Mouse (Mus musculus) hindbrain, postnatal 0 days (tissue): ENCODE measurements around the gene Rbck1. TPM values are rescaled to one million over a fixed set of nuclear protein-coding genes. Genes with fewer than 3 reads are reported as not detected.

Experiments used
- ATAC-seq: fragments of 200-750 bp; cut with Nextera tagmentation; 2 replicates; pipeline ENCODE4 v1.8.0; 2017; ENCODE audit warnings: mild to moderate bottlenecking, moderate TSS enrichment, moderate library complexity
- DNase-seq: peaks from one replicate; pipeline ENCODE4 v3.0.0-alpha.2; 2015; ENCODE audit warnings: low spot score
- H3K27ac ChIP-seq: fragments of 300-500 bp; sonication (generic); 2 replicates; pipeline ENCODE4 v1.5.1; 2014; ENCODE audit warnings: mild to moderate bottlenecking
- H3K27me3 ChIP-seq: fragments of 300-500 bp; sonication (generic); 2 replicates; pipeline ENCODE4 v1.6.1; 2014; ENCODE audit warnings: low read length, mixed read lengths; ENCODE audit not compliant: insufficient read depth
- H3K36me3 ChIP-seq: fragments of 300-500 bp; sonication (generic); 2 replicates; pipeline ENCODE4 v1.6.1; 2014; ENCODE audit warnings: low read length, mixed read lengths; ENCODE audit not compliant: insufficient read depth
- H3K4me1 ChIP-seq: fragments of 300-500 bp; sonication (generic); 2 replicates; pipeline ENCODE4 v1.6.1; 2014; ENCODE audit warnings: antibody characterized with exemption, low read length, mixed read lengths; ENCODE audit not compliant: insufficient read depth
- H3K4me2 ChIP-seq: fragments of 300-500 bp; sonication (generic); 2 replicates; pipeline ENCODE4 v1.6.1; 2014; ENCODE audit warnings: low read depth, mild to moderate bottlenecking, low read length, moderate library complexity, mixed read lengths
- H3K4me3 ChIP-seq: fragments of 300-500 bp; sonication (generic); 2 replicates; pipeline ENCODE4 v1.5.1; 2014; ENCODE audit warnings: low read length
- H3K9ac ChIP-seq: fragments of 300-500 bp; sonication (generic); replicated peaks from 2 replicates; pipeline ENCODE4 v1.6.1; 2014; ENCODE audit warnings: mild to moderate bottlenecking, low read length, moderate library complexity, mixed read lengths
- H3K9me3 ChIP-seq: fragments of 300-500 bp; sonication (generic); 2 replicates; pipeline ENCODE4 v1.6.1; 2016; ENCODE audit warnings: low read length, mixed read lengths
- CTCF ChIP-seq: IDR thresholded peaks from 2 replicates; pipeline ENCODE4 v1.5.1; 2016; ENCODE audit warnings: antibody characterized with exemption, control low read depth, low read depth
- WGBS: fragments of 180-500 bp; shearing (Covaris S2); extraction: QIAGEN DNeasy Blood & Tissue Kit; methylation state at CpG from one replicate; pipeline ENCODE4 v1.1.7; 2014; 5-methylcytosine and 5-hydroxymethylcytosine counted together
- polyA plus RNA-seq: library from polyadenylated mRNA; unstranded; fragments of >200 nt; fragmentation: Nextera tagmentation; extraction: Ambion mirVana; gene quantifications from 2 replicates; pipeline ENCODE4 v1.2.1, GENCODE M21; 2015
- total RNA-seq: library from RNA; depleted of rRNA; stranded (reverse); fragments of >200 nt; gene quantifications from 2 replicates; pipeline ENCODE4 v1.2.3, GENCODE M21; 2014

Gene Rbck1
- total and polyA plus RNA-seq, 2 experiments from 2014 or later = 81.6 to 135 TPM

- ATAC-seq = no peak
- Histone ChIP-seq H3K4me1 (no peaks in the 10 kb centered on the region), H3K27me3 (no peaks in the 10 kb centered on the region), H3K4me2 (no peak overlapping the region), H3K9me3 (no peaks in the 10 kb centered on the region), H3K4me3 (no peak overlapping the region), H3K36me3 (peaks cover 51% of the 10 kb centered on the region), H3K27ac (no peak overlapping the region), H3K9ac (no peak overlapping the region)
- TF ChIP-seq CTCF = no peak
- 95% methylated on average over 14 of the region's 14 CpGs for WGBS
- no peak for DNase-seq
These were observed 8.5 kb downstream of the Rbck1 start for GRCm38 (mm10) chr2:152323971-152324370.

GRCm38 (mm10) chr2:152322198-152322597 lies 10.3 kb downstream of the Rbck1 start:
- no peak overlapping the region for H3K4me3 ChIP-seq
- DNase-seq (no peak), ATAC-seq (no peak)
- no peaks in the 10 kb centered on the region for H3K27me3 ChIP-seq
- H3K27ac ChIP-seq = no peak overlapping the region
- TF ChIP-seq CTCF = no peak
- no peak overlapping the region for H3K9ac ChIP-seq
- H3K36me3 ChIP-seq = peaks cover 49% of the 10 kb centered on the region
- no peaks in the 10 kb centered on the region for H3K9me3 ChIP-seq
- WGBS = 93% methylated on average over 6 of the region's 6 CpGs
- H3K4me1 ChIP-seq = no peaks in the 10 kb centered on the region
- H3K4me2 ChIP-seq = no peak overlapping the region

GRCm38 (mm10) chr2:152321558-152321957 lies 10.9 kb downstream of the Rbck1 start:
- Histone ChIP-seq H3K9me3 (no peaks in the 10 kb centered on the region), H3K27me3 (no peaks in the 10 kb centered on the region), H3K4me1 (no peaks in the 10 kb centered on the region), H3K27ac (no peak overlapping the region), H3K9ac (no peak overlapping the region), H3K36me3 (peaks cover 46% of the 10 kb centered on the region), H3K4me2 (no peak overlapping the region), H3K4me3 (no peak overlapping the region)
- TF ChIP-seq CTCF = no peak
- DNase-seq (no peak), ATAC-seq (no peak)
- WGBS = 89% methylated on average over 5 of the region's 5 CpGs

GRCm38 (mm10) chr2:152317054-152317453 lies 15.4 kb downstream of the Rbck1 start:
- 88% methylated on average over 6 of the region's 6 CpGs for WGBS
- no peak for ATAC-seq
- peaks cover 51% of the 10 kb centered on the region for H3K36me3 ChIP-seq

GRCm38 (mm10) chr2:152313926-152314325 lies 18.5 kb downstream of the Rbck1 start:
- DNase-seq = no peak
- Histone ChIP-seq H3K4me3 (no peak overlapping the region), H3K4me2 (no peak overlapping the region), H3K36me3 (peaks cover 67% of the 10 kb centered on the region), H3K27ac (no peak overlapping the region), H3K9ac (no peak overlapping the region), H3K4me1 (no peaks in the 10 kb centered on the region), H3K9me3 (no peaks in the 10 kb centered on the region), H3K27me3 (no peaks in the 10 kb centered on the region)
- ATAC-seq = no peak
- no peak for TF ChIP-seq CTCF
- WGBS = 90% methylated on average over 6 of the region's 6 CpGs

More at GRCm38 (mm10) chr2:152317054-152317453, 15.4 kb downstream of the Rbck1 start:
- H3K4me1 ChIP-seq = no peaks in the 10 kb centered on the region
- H3K27me3 ChIP-seq = no peaks in the 10 kb centered on the region
- no peak overlapping the region for H3K27ac ChIP-seq
- H3K4me3 ChIP-seq = no peak overlapping the region
- no peak for DNase-seq
- no peak overlapping the region for H3K4me2 ChIP-seq
- H3K9me3 ChIP-seq = no peaks in the 10 kb centered on the region
- no peak for TF ChIP-seq CTCF
- H3K9ac ChIP-seq = no peak overlapping the region

GRCm38 (mm10) chr2:152312996-152313395 lies 19.5 kb downstream of the Rbck1 start:
- Histone ChIP-seq H3K4me3 (no peak overlapping the region), H3K4me1 (no peaks in the 10 kb centered on the region), H3K9me3 (no peaks in the 10 kb centered on the region), H3K27ac (no peak overlapping the region), H3K36me3 (peaks cover 67% of the 10 kb centered on the region), H3K9ac (no peak overlapping the region), H3K27me3 (no peaks in the 10 kb centered on the region), H3K4me2 (no peak overlapping the region)
- no peak for TF ChIP-seq CTCF
- no peak for ATAC-seq
- DNase-seq = no peak
- 64% methylated on average over 7 of the region's 7 CpGs for WGBS

- TF ChIP-seq CTCF = no peak
- no peak for DNase-seq
- Histone ChIP-seq H3K4me1 (no peaks in the 10 kb centered on the region), H3K36me3 (peaks cover 63% of the 10 kb centered on the region), H3K9me3 (no peaks in the 10 kb centered on the region), H3K27me3 (no peaks in the 10 kb centered on the region), H3K4me2 (no peak overlapping the region), H3K27ac (no peak overlapping the region), H3K9ac (no peak overlapping the region), H3K4me3 (no peak overlapping the region)
- no peak for ATAC-seq
- WGBS = 92% methylated on average over 3 of the region's 3 CpGs
These were observed 25.3 kb downstream of the Rbck1 start for GRCm38 (mm10) chr2:152307186-152307585.
